Mouse (Mus musculus) cerebellum, adult 9-10 months (tissue): ENCODE results near the gene Fn3krp.

Source experiments
- DNase-seq: peaks from one replicate; pipeline ENCODE4 v3.0.0; 2022

Gene Fn3krp

DNA sequence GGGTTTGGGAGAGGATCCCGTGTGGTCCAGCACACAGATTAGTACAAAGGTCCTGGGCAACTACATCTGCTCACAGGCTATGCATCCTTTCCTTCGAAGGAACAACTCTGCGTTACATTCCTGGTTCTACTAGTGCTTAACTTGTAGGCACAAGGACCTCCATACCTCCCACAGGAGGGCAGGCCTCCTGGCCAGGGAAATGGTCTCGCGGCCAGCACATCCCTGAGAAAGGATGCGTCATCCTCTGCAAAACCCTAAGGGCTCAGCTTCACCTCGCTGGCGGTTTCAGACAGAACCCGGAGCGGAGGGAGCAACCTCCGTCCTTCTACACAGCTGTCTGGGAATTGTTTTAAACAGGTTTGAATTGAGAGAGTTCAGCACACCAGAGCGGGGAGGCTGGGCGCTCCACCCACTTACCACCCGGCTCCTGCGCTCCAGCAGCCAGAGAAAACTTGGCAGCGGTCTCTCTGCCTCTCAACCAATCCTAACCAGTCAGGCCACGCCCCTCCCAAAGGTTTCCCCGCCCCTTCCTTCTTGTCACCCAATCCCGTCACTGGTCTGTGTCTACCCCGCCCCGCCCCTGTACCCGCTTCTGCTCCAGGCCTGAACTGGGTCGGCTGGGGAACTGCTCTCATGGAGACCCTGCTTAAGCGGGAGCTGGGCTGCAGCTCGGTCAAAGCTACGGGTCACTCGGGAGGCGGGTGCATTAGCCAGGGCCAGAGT lies at the start of gene Fn3krp:
TSS of gene Fn3krp (plus strand) at position 572 of the 723 bp plus-strand sequence.
- peak; percentile 100 for DNase-seq

GRCm38 (mm10) chr11:121373305-121373704 lies 47.9 kb upstream of the Fn3krp start:
- no peak for DNase-seq

- no peak for DNase-seq
Observed at GRCm38 (mm10) chr11:121378644-121379043, 42.6 kb upstream of the Fn3krp start.

DNA sequence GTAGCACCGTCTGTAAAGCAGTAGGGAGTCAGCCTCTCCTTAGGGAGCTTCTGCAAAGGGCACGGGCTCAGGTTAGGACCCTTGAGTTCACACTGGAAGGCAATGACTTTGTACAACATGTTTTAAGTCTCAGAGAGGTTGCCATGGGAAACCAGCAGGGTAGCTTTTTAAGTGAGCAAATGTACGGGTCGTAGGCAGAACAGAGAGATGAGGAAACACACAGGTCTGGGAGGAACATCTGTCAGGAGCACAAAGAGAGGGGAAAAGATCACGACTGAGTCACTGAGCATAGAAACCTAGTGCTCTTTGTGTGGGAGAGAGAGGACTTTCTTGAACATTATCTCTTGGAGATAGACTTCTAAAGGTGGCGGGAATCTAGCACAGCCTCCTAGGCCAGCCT lies 40.9 kb upstream of the Fn3krp start:
- no peak for DNase-seq

DNA sequence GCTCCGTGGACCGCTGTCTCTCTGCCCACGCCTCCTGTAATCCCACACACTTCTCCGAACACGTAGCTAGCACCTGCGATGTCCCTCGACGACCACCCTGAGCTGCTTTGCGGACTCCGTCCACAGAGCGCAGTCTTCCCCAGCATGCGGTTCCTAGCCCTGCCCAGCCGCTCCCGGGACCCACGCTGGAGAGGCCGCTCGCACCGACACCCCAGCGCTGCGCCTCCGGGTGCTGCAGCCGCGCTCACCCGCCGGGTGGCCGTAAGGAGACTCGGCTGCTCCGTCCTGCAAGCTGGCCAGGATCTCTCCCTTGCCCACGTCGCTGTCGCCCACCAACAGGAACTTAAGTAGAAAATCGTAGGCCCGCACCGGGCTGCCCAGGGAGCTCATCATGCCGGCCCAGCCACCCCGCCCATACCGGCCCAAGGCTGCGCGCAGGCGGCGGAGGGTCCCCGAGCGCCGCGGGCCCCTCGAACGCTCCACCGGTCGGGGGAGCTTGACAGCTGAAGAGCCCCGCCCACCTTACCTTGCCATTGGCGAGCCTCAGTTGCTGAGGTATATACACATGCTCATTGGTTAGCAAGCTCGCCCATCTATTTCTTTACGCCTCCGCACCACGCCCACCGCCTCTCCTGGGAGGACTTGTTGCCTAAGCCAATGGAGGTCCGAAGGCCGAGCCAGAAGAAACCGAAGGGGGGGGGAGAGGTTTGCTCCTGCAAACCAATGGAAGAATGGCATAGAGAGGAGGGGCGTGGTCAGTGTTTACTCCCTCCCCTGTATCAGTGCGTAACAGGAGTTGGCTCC lies 33.2 kb upstream of the Fn3krp start, which contains the start of gene Rab40b:
TSS of gene Rab40b (minus strand) at position 502 of the 804 bp plus-strand sequence.
- DNase-seq = peak; percentile 92

GRCm38 (mm10) chr11:121388554-121388945 lies 32.7 kb upstream of the Fn3krp start:
- DNase-seq = no peak

DNA sequence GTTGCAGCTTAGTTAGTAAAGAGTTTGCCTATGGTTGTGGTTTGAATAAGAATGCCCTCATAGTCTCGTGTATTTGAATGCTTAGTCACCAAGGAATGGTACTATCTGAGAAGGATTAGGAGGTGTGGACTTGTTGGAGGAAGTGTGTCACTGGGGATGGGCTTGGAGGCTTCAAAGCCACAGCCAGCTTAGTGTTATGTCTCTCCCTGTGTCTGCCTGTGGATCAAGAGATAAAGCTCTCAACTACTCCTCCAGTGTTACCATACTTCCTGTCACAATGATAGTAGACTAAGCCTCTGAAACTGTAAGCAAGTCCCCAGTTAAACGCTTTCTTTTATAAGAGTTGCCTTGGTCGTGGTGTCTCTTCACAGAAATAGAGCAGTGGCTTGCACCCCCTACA lies 30.4 kb upstream of the Fn3krp start:
- no peak for DNase-seq

DNA sequence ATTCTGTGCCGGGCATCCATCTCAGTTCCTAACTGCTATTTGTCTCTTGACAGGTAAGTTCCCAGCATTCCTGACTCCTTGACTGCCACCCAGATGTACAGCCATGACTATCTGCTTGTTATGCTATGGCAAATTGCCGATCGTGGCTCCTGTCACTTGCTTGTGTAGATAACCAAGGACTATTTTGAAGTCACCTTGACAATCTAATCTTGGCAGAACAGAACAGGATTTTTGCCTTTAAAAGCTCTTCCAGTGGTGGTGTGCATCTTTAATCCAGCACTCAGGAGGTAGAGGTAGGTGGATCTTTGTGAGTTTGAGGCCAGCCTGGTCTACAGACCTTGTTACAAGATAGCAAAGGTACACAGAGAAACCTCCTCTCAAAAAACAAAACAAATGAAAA lies 28.8 kb upstream of the Fn3krp start:
- no peak for DNase-seq

DNA sequence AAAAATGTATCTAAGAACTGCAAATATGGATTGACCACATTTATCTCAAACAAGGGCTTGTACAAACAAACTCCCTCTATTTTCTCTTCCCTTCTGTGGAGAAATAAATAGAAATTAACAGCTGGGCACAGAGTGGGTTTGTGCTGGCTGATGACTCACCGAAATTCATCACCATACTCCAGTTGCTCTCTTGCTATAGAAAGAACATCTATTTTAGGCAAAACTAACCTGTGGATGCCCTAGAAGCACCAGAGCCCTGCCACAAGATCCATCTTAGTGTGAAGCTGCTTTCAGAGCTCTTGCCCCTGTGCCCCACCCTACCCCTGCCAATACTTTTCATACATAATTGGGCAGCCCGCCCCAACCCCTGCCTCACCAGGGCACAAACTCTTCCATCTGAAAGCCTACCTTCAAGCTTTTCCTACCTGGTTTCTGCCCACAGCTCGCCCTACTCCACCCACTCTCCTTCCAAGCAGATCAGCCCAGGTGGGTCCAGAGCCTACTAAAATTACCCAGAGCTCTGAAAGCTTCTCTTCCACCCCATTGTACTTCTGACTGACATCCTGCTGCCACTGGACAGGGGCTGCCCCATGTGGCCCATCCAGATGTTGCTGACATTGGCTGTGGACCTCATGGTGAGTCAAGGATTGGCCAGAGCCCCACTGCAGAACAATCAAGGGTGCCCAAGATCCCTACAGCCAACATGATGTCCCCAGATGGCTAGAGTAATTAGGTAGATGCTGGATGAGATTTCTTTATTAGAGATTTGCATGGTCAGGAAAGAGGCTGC lies 13.6 kb upstream of the Fn3krp start:
- no peak for DNase-seq

- no peak for DNase-seq
Observed at GRCm38 (mm10) chr11:121414762-121415161, 6.4 kb upstream of the Fn3krp start.

GRCm38 (mm10) chr11:121415351-121415750 lies 5.8 kb upstream of the Fn3krp start:
- DNase-seq = no peak

GRCm38 (mm10) chr11:121417971-121418370 lies 3.2 kb upstream of the Fn3krp start:
- no peak for DNase-seq

DNA sequence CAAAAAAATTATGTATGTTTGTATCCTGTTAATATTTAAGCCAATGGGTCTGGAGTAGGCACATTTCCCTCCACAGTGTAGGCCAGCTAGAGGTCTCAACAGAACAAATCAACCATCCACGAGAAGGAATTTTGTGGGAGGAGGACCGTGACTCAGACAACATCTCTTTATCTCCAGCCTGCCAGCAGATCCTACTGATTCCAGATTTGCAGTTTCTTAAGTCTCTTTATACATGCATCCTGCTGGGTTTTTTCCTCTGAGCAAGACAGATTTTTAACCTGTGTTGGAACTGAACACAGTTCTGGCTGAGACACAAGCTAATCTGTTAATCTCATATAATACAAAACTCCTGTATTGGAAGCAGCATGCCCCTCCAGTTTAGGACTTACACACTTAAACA lies 2.3 kb upstream of the Fn3krp start:
- no peak for DNase-seq

DNA sequence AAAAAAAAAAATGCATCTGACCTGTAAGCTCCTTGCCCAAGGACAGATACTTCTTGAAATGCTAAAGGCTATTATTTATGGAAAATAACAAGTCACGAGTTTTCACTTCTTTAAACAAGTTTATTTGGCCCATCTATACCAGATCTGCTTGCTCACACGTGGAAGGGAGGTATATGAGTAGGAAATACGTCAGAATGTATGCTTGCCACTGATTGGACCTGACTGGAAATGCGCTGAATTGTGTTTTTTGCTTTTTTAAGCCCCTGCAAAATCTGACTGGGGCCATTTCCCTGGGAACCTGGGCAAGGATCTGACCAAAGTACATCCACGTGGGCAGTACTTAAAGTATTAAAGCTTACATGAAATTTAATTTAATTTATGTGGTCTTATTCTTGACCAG lies 822 bp upstream of the Fn3krp start:
- no peak for DNase-seq

GRCm38 (mm10) chr11:121421553-121422173 lies 462 bp downstream of the Fn3krp start:
- DNase-seq = no peak

DNA sequence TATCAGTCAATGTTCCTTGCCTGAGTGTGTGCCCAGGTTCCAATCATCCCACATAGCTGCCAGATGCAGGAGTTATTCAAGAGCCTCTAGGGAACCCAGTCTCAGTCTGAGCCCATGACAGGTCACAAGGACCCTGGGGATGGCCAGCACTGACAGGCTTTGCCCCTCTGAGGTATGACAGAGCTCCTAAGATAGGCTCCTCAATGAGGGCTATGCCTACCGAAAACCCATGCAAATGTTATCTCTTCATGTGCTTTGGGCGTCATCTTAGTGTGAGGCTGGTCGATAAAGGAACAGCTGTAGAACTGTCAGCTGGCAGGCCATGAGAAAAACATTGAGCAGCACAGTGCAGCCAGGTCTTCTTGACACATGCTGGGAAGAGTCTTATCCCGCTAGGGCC lies 12.2 kb downstream of the Fn3krp start:
- no peak for DNase-seq

- DNase-seq = peak; percentile 98
Observed at GRCm38 (mm10) chr11:121434156-121435155, 13.3 kb downstream of the Fn3krp start, which contains the start of gene Fn3k. Gene Fn3k (plus strand): TSS chr11:121434913.

- no peak for DNase-seq
Observed at GRCm38 (mm10) chr11:121437236-121437635, 16.0 kb downstream of the Fn3krp start.

DNA sequence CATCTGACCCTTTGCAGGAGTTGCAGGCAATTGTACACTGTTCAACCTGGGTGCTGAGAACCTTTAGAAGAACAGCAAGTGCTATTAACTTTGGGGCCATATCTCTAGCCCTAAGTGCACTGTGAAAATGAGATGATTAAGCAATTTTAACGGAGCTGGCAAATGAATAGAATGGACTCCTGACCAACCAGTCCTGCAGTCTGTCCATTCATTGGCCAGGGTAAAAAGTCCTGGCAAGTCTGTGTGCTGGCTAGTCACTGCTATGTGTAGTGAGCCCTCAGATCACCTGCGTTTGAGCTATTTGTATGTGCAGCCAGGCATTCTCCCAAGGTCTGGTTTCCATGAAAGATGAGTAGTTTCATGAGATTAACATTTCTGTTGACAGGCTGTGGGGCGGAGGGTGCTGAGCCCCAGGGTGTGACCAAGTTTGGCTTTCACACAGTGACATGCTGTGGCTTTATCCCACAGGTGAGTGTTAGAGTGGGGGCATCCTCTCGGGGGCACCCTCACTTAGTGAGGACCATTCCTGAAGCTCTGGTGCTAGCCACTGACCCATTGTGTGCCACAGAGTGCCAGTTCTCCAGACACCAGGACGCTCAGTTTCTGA lies 18.6 kb downstream of the Fn3krp start:
- DNase-seq = no peak

- no peak for DNase-seq
Observed at GRCm38 (mm10) chr11:121441653-121442052, 20.5 kb downstream of the Fn3krp start.

DNA sequence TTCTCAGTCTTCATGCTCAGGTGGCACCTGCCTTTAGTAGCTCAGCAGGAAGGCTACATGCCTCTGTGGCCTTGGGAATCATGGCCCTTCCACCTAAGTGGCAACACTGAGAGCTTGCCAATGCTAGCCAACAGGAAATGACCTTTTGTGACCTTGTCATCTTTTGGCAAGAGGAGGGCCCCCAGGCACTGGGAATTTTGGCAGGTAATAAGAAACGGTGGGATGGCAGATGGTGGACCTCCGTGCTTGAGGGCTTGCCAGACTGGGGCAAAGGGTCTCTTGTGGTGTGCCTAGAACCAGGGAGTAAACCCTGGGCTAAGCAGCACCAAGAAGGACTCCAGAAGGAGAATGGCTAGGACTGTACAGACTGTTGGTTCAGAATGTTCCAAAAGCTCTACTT lies 20.9 kb downstream of the Fn3krp start:
- no peak for DNase-seq
